Mouse (Mus musculus): ENCODE measurements around the gene Upk2.

Upk2 gene

GRCm38 (mm10) chr9:44454891-44455220, at the start of gene Upk2:
Gene Upk2, minus strand, starts transcription at chr9:44454976.
- DNase-seq (ENCODE audit: low spot score in 2 of 2): no peak

- DNase-seq (ENCODE audit: low spot score in 2 of 2): peak; percentile 41 to 79
Observed at GRCm38 (mm10) chr9:44502006-44502405, 47.2 kb upstream of the Upk2 start.

GRCm38 (mm10) chr9:44501206-44501879, 46.6 kb upstream of the Upk2 start:
- no peak for DNase-seq (ENCODE audit: low spot score in 2 of 2)

- DNase-seq (ENCODE audit: low spot score in 2 of 2): no peak
Observed at GRCm38 (mm10) chr9:44500638-44501175, 45.9 kb upstream of the Upk2 start.

- DNase-seq (ENCODE audit: low spot score in 2 of 2): no peak
Observed at GRCm38 (mm10) chr9:44500163-44500533, 45.4 kb upstream of the Upk2 start.

- DNase-seq (ENCODE audit: low spot score in 2 of 2): peak; percentile 72 to 79
Observed at GRCm38 (mm10) chr9:44499356-44500162, 44.8 kb upstream of the Upk2 start.

GRCm38 (mm10) chr9:44498421-44499355, 43.9 kb upstream of the Upk2 start:
- peak; percentile 78 for DNase-seq (ENCODE audit: low spot score in 2 of 2)

- DNase-seq (ENCODE audit: low spot score in 2 of 2): no peak
Observed at GRCm38 (mm10) chr9:44497624-44498377, 43.0 kb upstream of the Upk2 start.

- no peak for DNase-seq (ENCODE audit: low spot score in 2 of 2)
Observed at GRCm38 (mm10) chr9:44496803-44497461, 42.2 kb upstream of the Upk2 start.

GRCm38 (mm10) chr9:44495810-44496344, 41.1 kb upstream of the Upk2 start:
- no peak for DNase-seq (ENCODE audit: low spot score in 2 of 2)

GRCm38 (mm10) chr9:44494863-44495809, 40.4 kb upstream of the Upk2 start:
- no peak for DNase-seq (ENCODE audit: low spot score in 2 of 2)

GRCm38 (mm10) chr9:44494261-44494862, 39.6 kb upstream of the Upk2 start:
- DNase-seq (ENCODE audit: low spot score in 2 of 2): no peak

GRCm38 (mm10) chr9:44492631-44493461, 38.1 kb upstream of the Upk2 start:
- peak in 1 of 2 experiments; percentile 58 for DNase-seq (ENCODE audit: low spot score in 2 of 2)

- DNase-seq (ENCODE audit: low spot score in 2 of 2): no peak
Observed at GRCm38 (mm10) chr9:44491351-44491750, 36.6 kb upstream of the Upk2 start.

GRCm38 (mm10) chr9:44490086-44490967, 35.6 kb upstream of the Upk2 start:
- peak in 1 of 2 experiments; percentile 29 for DNase-seq (ENCODE audit: low spot score in 2 of 2)

- no peak for DNase-seq (ENCODE audit: low spot score in 2 of 2)
Observed at GRCm38 (mm10) chr9:44489651-44490085, 34.9 kb upstream of the Upk2 start.

Measured in heart, adult 9 months (tissue).